Mouse (Mus musculus) midbrain, postnatal 0 days (tissue): Measurements from ENCODE around the gene Gfra1. TPM values are rescaled to one million over a fixed set of nuclear protein-coding genes. Genes with fewer than 3 reads are reported as not detected.
A peak's percentile ranks its signal among the peaks of the same experiment; 100 is the strongest.

Source experiments
- ATAC-seq: fragments of 200-750 bp; cut with Nextera tagmentation; 2 replicates; pipeline ENCODE4 v1.8.0; 2017; ENCODE audit warnings: moderate number of reproducible peaks, mild to moderate bottlenecking, moderate TSS enrichment, moderate library complexity; ENCODE audit not compliant: low FRiP score
- DNase-seq: peaks from one replicate; pipeline ENCODE4 v3.0.0-alpha.2; 2015; ENCODE audit warnings: low spot score
- H3K27ac ChIP-seq: fragments of 300-500 bp; sonication (generic); 2 replicates; pipeline ENCODE4 v1.5.1; 2014; ENCODE audit warnings: low read depth, mild to moderate bottlenecking, low read length, mixed read lengths
- H3K27me3 ChIP-seq: fragments of 300-500 bp; sonication (generic); 2 replicates; pipeline ENCODE4 v1.6.1; 2014; ENCODE audit warnings: low read length, control low read depth, mixed read lengths; ENCODE audit not compliant: insufficient read depth
- H3K36me3 ChIP-seq: fragments of 300-500 bp; sonication (generic); 2 replicates; pipeline ENCODE4 v1.6.1; 2014; ENCODE audit warnings: low read length, control low read depth, mixed read lengths; ENCODE audit not compliant: insufficient read depth
- H3K4me1 ChIP-seq: fragments of 300-500 bp; sonication (generic); 2 replicates; pipeline ENCODE4 v1.6.1; 2014; ENCODE audit warnings: mild to moderate bottlenecking, control low read depth, antibody characterized with exemption, low read length, mixed read lengths; ENCODE audit not compliant: insufficient read depth
- H3K4me2 ChIP-seq: fragments of 300-500 bp; sonication (generic); 2 replicates; pipeline ENCODE4 v1.6.1; 2014; ENCODE audit warnings: low read depth, mild to moderate bottlenecking, low read length, mixed read lengths; ENCODE audit not compliant: poor library complexity, severe bottlenecking
- H3K4me3 ChIP-seq: fragments of 300-500 bp; sonication (generic); 2 replicates; pipeline ENCODE4 v1.5.1; 2014; ENCODE audit warnings: low read depth, mild to moderate bottlenecking, low read length, moderate library complexity
- H3K9ac ChIP-seq: fragments of 300-500 bp; sonication (generic); replicated peaks from 2 replicates; pipeline ENCODE4 v1.6.1; 2014; ENCODE audit warnings: mild to moderate bottlenecking, low read length, moderate library complexity, mixed read lengths; ENCODE audit not compliant: poor library complexity, severe bottlenecking
- H3K9me3 ChIP-seq: fragments of 300-500 bp; sonication (generic); 2 replicates; pipeline ENCODE4 v1.6.1; 2016; ENCODE audit warnings: low read length, control low read depth
- CTCF ChIP-seq: IDR thresholded peaks from 2 replicates; pipeline ENCODE4 v1.5.1; 2016; ENCODE audit warnings: antibody characterized with exemption, mild to moderate bottlenecking
- WGBS: fragments of 180-500 bp; shearing (Covaris S2); extraction: QIAGEN DNeasy Blood & Tissue Kit; methylation state at CpG from one replicate; pipeline ENCODE4 v1.1.7; 2014; 5-methylcytosine and 5-hydroxymethylcytosine counted together
- polyA plus RNA-seq: library from polyadenylated mRNA; unstranded; fragments of >200 nt; fragmentation: Nextera tagmentation; extraction: Ambion mirVana; gene quantifications from 2 replicates; pipeline ENCODE4 v1.2.1, GENCODE M21; 2015
- total RNA-seq: library from RNA; depleted of rRNA; stranded (reverse); fragments of >200 nt; gene quantifications from 2 replicates; pipeline ENCODE4 v1.2.3, GENCODE M21; 2014

The Gfra1 gene
- total and polyA plus RNA-seq, 2 experiments from 2014 or later, result 34.4 to 101 TPM

DNA sequence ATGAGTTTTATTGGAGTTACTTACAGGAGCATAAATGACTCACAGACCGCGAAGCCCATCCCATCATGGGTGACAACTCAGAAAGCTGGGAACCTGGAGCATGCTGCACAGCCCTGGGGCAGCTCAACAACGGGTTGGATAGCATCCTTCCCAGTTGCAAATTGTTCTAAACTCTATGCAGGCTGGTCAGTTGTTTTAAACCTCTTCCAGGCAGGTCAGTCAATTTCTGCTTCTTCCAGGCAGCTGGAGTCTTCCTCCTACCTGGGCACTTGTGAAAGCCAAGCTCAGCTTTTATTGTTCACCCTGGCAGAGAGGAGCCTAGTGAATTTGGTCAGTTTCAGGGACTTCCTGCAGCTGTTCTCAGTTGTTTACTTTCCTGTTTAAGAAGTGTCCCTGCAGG, 18.5 kb upstream of the Gfra1 start:
- no peaks in the 10 kb centered on the region for H3K4me1 ChIP-seq
- WGBS, result 91% methylated on average over 3 of the region's 3 CpGs
- H3K9ac ChIP-seq, result no peak overlapping the region
- no peak overlapping the region for H3K4me2 ChIP-seq
- DNase-seq (no peak), ATAC-seq (no peak)
- H3K4me3 ChIP-seq, result no peak overlapping the region
- TF ChIP-seq CTCF, result no peak
- no peaks in the 10 kb centered on the region for H3K36me3 ChIP-seq
- H3K9me3 ChIP-seq, result no peaks in the 10 kb centered on the region
- no peak overlapping the region for H3K27ac ChIP-seq
- H3K27me3 ChIP-seq, result no peaks in the 10 kb centered on the region

DNA sequence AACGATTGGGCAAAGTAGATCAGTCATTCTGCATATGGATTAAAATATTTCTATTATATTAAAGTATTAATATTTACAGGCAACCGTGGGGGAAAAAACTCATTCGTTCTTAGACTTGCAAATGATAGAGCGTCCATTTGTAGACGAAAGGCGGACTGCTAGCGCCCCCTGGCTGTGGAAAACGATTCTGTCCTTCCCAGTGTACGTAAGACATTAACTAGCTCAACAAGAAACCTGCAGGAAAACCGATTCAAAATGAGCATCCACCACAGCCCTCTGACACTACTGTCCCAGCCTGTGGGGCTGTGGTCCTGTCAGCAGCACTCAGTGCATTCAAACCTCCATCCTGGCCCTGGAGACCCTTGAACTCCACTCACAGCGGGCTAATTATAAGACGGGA, 13.7 kb upstream of the Gfra1 start:
- Histone ChIP-seq H3K4me2 (no peak overlapping the region), H3K27ac (no peak overlapping the region), H3K36me3 (no peaks in the 10 kb centered on the region), H3K9me3 (no peaks in the 10 kb centered on the region), H3K27me3 (no peaks in the 10 kb centered on the region), H3K4me3 (no peak overlapping the region), H3K4me1 (no peaks in the 10 kb centered on the region), H3K9ac (no peak overlapping the region)
- 11% methylated on average over 12 of the region's 12 CpGs for WGBS
- TF ChIP-seq CTCF, result peak; percentile 92
- peak; percentile 91 for DNase-seq
- no peak for ATAC-seq

DNA sequence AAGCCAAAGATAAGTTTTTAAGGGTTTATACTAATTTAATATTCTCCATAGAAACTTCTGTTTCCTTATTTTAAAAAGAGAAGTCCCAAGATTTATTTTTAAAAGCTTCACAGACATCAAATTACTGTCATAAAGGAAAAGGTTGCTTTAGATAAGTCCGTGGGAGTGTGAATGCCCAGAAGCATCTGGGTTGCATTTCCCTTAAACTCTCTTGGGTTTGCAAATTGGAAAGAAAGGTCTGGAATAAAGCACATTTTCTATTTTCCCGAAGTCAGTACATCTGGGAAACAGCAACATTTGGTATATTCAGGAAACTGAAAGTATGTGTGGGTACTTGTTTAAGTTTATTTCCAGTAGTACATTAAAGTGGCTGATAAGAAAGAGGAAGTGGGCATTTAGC, 12.6 kb upstream of the Gfra1 start:
- H3K4me3 ChIP-seq, result no peak overlapping the region
- H3K9me3 ChIP-seq, result no peaks in the 10 kb centered on the region
- H3K27ac ChIP-seq, result no peak overlapping the region
- 51% methylated on average over 2 of the region's 2 CpGs for WGBS
- ATAC-seq, result no peak
- no peak overlapping the region for H3K4me2 ChIP-seq
- no peaks in the 10 kb centered on the region for H3K36me3 ChIP-seq
- no peaks in the 10 kb centered on the region for H3K4me1 ChIP-seq
- no peaks in the 10 kb centered on the region for H3K27me3 ChIP-seq
- no peak for TF ChIP-seq CTCF
- no peak overlapping the region for H3K9ac ChIP-seq
- no peak for DNase-seq

DNA sequence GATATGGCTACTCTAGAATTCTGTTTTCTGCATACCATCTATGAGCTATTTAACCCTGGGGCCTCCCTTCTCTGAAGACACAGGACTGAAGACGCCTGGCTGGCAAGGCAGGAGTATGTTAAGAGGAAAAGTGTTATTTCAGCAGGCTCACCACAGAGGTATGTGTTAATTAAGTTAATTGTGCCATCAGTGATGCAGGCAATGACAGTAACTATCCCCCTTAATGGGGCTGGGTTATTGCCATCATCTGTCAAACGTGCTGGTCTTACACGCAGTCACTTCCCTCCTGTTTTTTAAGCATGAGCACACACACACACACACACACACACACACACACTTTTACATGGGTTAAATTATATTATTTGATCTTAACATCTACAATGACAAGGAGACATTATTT, 8.0 kb upstream of the Gfra1 start:
- ATAC-seq (no peak), DNase-seq (no peak)
- WGBS, result 82% methylated on average over 3 of the region's 3 CpGs
- Histone ChIP-seq H3K9me3 (no peaks in the 10 kb centered on the region), H3K36me3 (no peaks in the 10 kb centered on the region), H3K4me2 (no peak overlapping the region), H3K9ac (no peak overlapping the region), H3K4me1 (no peaks in the 10 kb centered on the region), H3K4me3 (no peak overlapping the region), H3K27me3 (no peaks in the 10 kb centered on the region), H3K27ac (no peak overlapping the region)
- TF ChIP-seq CTCF, result no peak

DNA sequence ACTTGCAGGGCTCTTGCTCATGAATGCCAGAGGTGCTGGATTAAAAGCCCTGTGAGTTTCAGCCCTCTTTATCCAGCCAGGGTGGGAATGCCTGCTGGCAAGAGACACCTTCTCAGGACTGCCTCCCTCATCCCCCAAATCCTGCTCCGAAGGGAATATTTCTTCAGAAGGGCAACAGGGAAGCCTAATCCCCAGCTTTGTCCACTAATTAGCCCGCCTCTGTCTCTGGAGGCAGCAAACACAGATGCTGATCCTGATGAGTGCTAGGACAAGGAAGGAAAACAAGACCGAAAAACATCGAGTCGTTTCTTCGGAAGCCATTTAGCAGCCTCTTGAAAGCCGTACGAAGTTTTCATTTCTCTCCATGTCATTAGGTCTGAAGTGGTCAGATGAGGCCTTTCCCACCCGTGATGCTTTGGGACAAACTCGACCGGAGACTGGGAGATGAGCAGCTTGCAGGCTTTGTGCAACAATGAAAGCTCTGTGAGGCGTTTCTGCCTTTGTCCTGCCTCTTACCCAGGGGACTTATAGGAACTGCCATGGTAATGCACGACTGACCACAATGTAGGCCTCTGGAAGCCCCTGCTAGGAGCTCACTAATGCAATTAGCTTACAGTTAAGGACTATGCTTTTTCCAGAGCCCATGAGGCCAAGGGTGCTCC, 4.8 kb upstream of the Gfra1 start:
- no peak overlapping the region for H3K4me3 ChIP-seq
- no peak for TF ChIP-seq CTCF
- no peak overlapping the region for H3K27ac ChIP-seq
- H3K27me3 ChIP-seq, result no peaks in the 10 kb centered on the region
- H3K4me2 ChIP-seq, result no peak overlapping the region
- H3K36me3 ChIP-seq, result no peaks in the 10 kb centered on the region
- DNase-seq, result peak; percentile 38
- H3K4me1 ChIP-seq, result no peaks in the 10 kb centered on the region
- H3K9ac ChIP-seq, result no peak overlapping the region
- 15% methylated on average over 13 of the region's 13 CpGs for WGBS
- no peak for ATAC-seq
- H3K9me3 ChIP-seq, result no peaks in the 10 kb centered on the region

DNA sequence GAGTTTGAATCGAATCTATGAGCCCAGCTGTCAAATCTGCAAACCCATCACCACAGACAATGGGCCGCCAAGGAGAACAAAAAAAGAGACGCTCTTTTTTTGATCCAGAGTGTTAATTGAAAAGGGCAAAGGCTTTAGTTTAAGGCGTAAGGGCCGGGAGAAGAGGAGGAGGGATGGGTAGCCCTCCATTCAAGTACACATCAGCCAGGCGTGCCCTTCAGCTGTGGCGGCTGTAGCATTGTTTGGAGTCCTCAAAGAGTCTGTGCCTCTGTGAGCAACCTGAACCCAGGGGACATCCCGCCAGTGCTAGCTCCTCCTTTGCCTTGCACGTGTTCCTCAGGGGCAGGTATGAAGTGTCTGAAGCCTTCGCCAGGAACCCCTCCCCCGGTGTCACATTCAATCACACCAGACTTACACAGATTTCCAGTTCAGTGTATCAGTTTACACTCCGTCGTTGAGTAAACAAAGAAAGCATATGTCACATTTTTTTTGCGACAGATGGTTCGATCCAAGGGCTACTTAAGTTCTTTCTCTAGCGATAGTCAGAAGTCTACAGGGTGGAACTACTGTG, 867 bp upstream of the Gfra1 start:
- no peaks in the 10 kb centered on the region for H3K36me3 ChIP-seq
- no peaks in the 10 kb centered on the region for H3K4me1 ChIP-seq
- TF ChIP-seq CTCF, result no peak
- H3K9me3 ChIP-seq, result no peaks in the 10 kb centered on the region
- peak overlapping the region; percentile 69 for H3K4me2 ChIP-seq
- no peaks in the 10 kb centered on the region for H3K27me3 ChIP-seq
- H3K4me3 ChIP-seq, result peak overlapping the region; percentile 45
- ATAC-seq (no peak), DNase-seq (peak; percentile 31)
- H3K9ac ChIP-seq, result no peak overlapping the region
- H3K27ac ChIP-seq, result peak overlapping the region; percentile 34; the same call in 1 of the 2 replicates
- 5% methylated on average over 16 of the region's 16 CpGs for whole genome bisulfite sequencing
